21 mouse cellular contexts compared by ENCODE assay signal in genomic region chr13:98009070-98009469, GRCm38 (mm10).
DNase-seq lines count a peak whose midpoint lies in the region; ATAC-seq lines count a peak whose summit lies in the region.
"Had no signal": no experiment of that assay in that cellular context is flagged by ENCODE, and none has a peak within 500 bp of the region (broad histone marks: within the 10 kb centered on the region; RNA-seq: fewer than 3 reads in every experiment).

No protein-coding gene starts in this region.

- peaks cover 11% of the 10 kb centered on the region for H3K4me1 ChIP-seq in lung, embryonic 15.5 days
- H3K4me1 ChIP-seq in intestine, embryonic 16.5 days (ENCODE audit: control insufficient read depth, insufficient read depth, low read length), result peaks cover 3% of the 10 kb centered on the region; the same call in 1 of the 2 replicates
- H3K4me1 ChIP-seq in stomach, embryonic 14.5 days (ENCODE audit: control insufficient read depth, insufficient read depth, low read length), result 0 out of 2 replicates have a peak, but pooled peaks cover 6% of the 10 kb centered on the region
- H3K4me1 ChIP-seq: embryonic facial prominence, embryonic 15.5 days; limb, embryonic 10.5 days; liver, embryonic 15.5 days; midbrain, embryonic 12.5 days had no signal

- WGBS in lung, embryonic 15.5 days, result 46% methylated on average over 4 of the region's 4 CpGs
- 59% methylated on average over 4 of the region's 4 CpGs for WGBS in intestine, embryonic 16.5 days
- 57% methylated on average over 4 of the region's 4 CpGs for WGBS in stomach, embryonic 14.5 days

- H3K36me3 ChIP-seq in lung, embryonic 15.5 days, result no peaks in the 10 kb centered on the region
- H3K36me3 ChIP-seq in intestine, embryonic 16.5 days (ENCODE audit: control insufficient read depth, insufficient read depth, low read length), result no peaks in the 10 kb centered on the region
- no peaks in the 10 kb centered on the region for H3K36me3 ChIP-seq in stomach, embryonic 14.5 days (ENCODE audit: control insufficient read depth, insufficient read depth, low read length)
- H3K36me3 ChIP-seq: embryonic facial prominence, embryonic 15.5 days; kidney, embryonic 15.5 days; limb, embryonic 10.5 days; liver, embryonic 15.5 days; midbrain, embryonic 12.5 days had no signal

- no peak overlapping the region for H3K9ac ChIP-seq in lung, embryonic 15.5 days
- no peak overlapping the region for H3K9ac ChIP-seq in intestine, embryonic 16.5 days (ENCODE audit: low read depth, low read length)
- no peak overlapping the region for H3K9ac ChIP-seq in stomach, embryonic 14.5 days (replicated peaks; ENCODE audit: low read depth, low read length)
- H3K9ac ChIP-seq: embryonic facial prominence, embryonic 15.5 days; forebrain, postnatal 0 days; kidney, embryonic 15.5 days; liver, embryonic 15.5 days; midbrain, embryonic 12.5 days had no signal

- no peaks in the 10 kb centered on the region for H3K9me3 ChIP-seq in lung, embryonic 15.5 days
- no peaks in the 10 kb centered on the region for H3K9me3 ChIP-seq in intestine, embryonic 16.5 days (ENCODE audit: control insufficient read depth, low read length)
- H3K9me3 ChIP-seq in stomach, embryonic 14.5 days (ENCODE audit: control insufficient read depth, low read depth, low read length), result no peaks in the 10 kb centered on the region
- H3K9me3 ChIP-seq: embryonic facial prominence, embryonic 15.5 days; kidney, embryonic 15.5 days; limb, embryonic 10.5 days; liver, embryonic 15.5 days; midbrain, embryonic 12.5 days had no signal

- 0 out of 2 replicates have a peak overlapping the region, but pooled peaks have one; percentile 25 for H3K27ac ChIP-seq in lung, embryonic 15.5 days
- H3K27ac ChIP-seq in intestine, embryonic 16.5 days (ENCODE audit: low read length), result no peak overlapping the region
- H3K27ac ChIP-seq in stomach, embryonic 14.5 days (ENCODE audit: low read length), result no peak overlapping the region
- H3K27ac ChIP-seq: embryonic facial prominence, embryonic 15.5 days; kidney, embryonic 15.5 days; limb, embryonic 10.5 days; liver, embryonic 15.5 days; macrophage; midbrain, embryonic 12.5 days had no signal

- no peak for DNase-seq in frontal cortex, postnatal 10 days (ENCODE audit: low spot score in 2 of 2)
- DNase-seq in lung, postnatal 4 days, result no peak
- no peak for DNase-seq in cerebellum, adult 11-12 months
- no peak for DNase-seq in cerebellum, postnatal 10 days
- DNase-seq: cerebellum, adult 8-10 months; forebrain, postnatal 0 days; gastrocnemius, postnatal 36 days; kidney, postnatal 4 days; liver; thymus, postnatal 25 days had no signal

- H3K27me3 ChIP-seq in lung, embryonic 15.5 days, result no peaks in the 10 kb centered on the region
- no peaks in the 10 kb centered on the region for H3K27me3 ChIP-seq in intestine, embryonic 16.5 days (replicated peaks; ENCODE audit: control insufficient read depth, insufficient read depth, low read length)
- H3K27me3 ChIP-seq in stomach, embryonic 14.5 days (ENCODE audit: control insufficient read depth, insufficient read depth, low read length), result no peaks in the 10 kb centered on the region
- H3K27me3 ChIP-seq: embryonic facial prominence, embryonic 15.5 days; kidney, embryonic 15.5 days; liver, embryonic 15.5 days; midbrain, embryonic 12.5 days had no signal

- 0 out of 2 replicates have a peak, but pooled peaks have one; percentile 5 for ATAC-seq in frontal cortex, adult (ENCODE audit: low TSS enrichment)
- ATAC-seq in lung, embryonic 15.5 days (ENCODE audit: borderline replicate concordance, extremely low read depth, low FRiP score, low TSS enrichment), result no peak
- peak; percentile 41; the same call in 1 of the 2 replicates for ATAC-seq in intestine, embryonic 16.5 days
- 0 out of 2 replicates have a peak, but pooled peaks have one; percentile 37 for ATAC-seq in stomach, embryonic 14.5 days (ENCODE audit: insufficient number of reproducible peaks, insufficient read depth, low FRiP score, low read depth)
- ATAC-seq: forebrain, postnatal 0 days had no signal

- no peak overlapping the region for H3K4me2 ChIP-seq in lung, embryonic 15.5 days
- no peak overlapping the region for H3K4me2 ChIP-seq in intestine, embryonic 16.5 days (ENCODE audit: low read depth, low read length)
- no peak overlapping the region for H3K4me2 ChIP-seq in stomach, embryonic 14.5 days (replicated peaks; ENCODE audit: low read depth, low read length)
- H3K4me2 ChIP-seq: embryonic facial prominence, embryonic 15.5 days; heart, embryonic 11.5 days; kidney, embryonic 15.5 days; liver, embryonic 15.5 days; midbrain, embryonic 12.5 days had no signal

- H3K4me3 ChIP-seq in lung, embryonic 15.5 days, result no peak overlapping the region
- no peak overlapping the region for H3K4me3 ChIP-seq in intestine, embryonic 16.5 days (ENCODE audit: low read length)
- H3K4me3 ChIP-seq in stomach, embryonic 14.5 days (ENCODE audit: low read depth, low read length), result no peak overlapping the region
- H3K4me3 ChIP-seq: embryonic facial prominence, embryonic 15.5 days; kidney, embryonic 15.5 days; limb, embryonic 10.5 days; liver, embryonic 15.5 days; midbrain, embryonic 12.5 days had no signal
